Mouse (Mus musculus) embryonic facial prominence, embryonic 15.5 days (tissue): Measurements from ENCODE around the gene Hamp2. TPM values are rescaled to one million over a fixed set of nuclear protein-coding genes. Genes with fewer than 3 reads are reported as not detected.

Experiments
- ATAC-seq: fragments of 200-750 bp; cut with Nextera tagmentation; 2 replicates; pipeline ENCODE4 v1.8.0; 2017; ENCODE audit warnings: low read depth, moderate TSS enrichment; ENCODE audit not compliant: insufficient number of reproducible peaks, low FRiP score, low TSS enrichment
- H3K27ac ChIP-seq: fragments of 300-500 bp; sonication (generic); replicated peaks from 2 replicates; pipeline ENCODE4 v1.5.1; 2015; ENCODE audit warnings: mild to moderate bottlenecking, inconsistent platforms
- H3K27me3 ChIP-seq: fragments of 300-500 bp; sonication (generic); 2 replicates; pipeline ENCODE4 v1.6.1; 2015; ENCODE audit warnings: inconsistent platforms
- H3K36me3 ChIP-seq: fragments of 300-500 bp; sonication (generic); 2 replicates; pipeline ENCODE4 v1.6.1; 2015; ENCODE audit warnings: mild to moderate bottlenecking, inconsistent platforms
- H3K4me1 ChIP-seq: fragments of 300-500 bp; sonication (generic); 2 replicates; pipeline ENCODE4 v1.6.1; 2015; ENCODE audit warnings: inconsistent platforms
- H3K4me2 ChIP-seq: fragments of 300-500 bp; sonication (generic); replicated peaks from 2 replicates; pipeline ENCODE4 v1.6.1; 2015; ENCODE audit warnings: mild to moderate bottlenecking, inconsistent platforms
- H3K4me3 ChIP-seq: fragments of 300-500 bp; sonication (generic); replicated peaks from 2 replicates; pipeline ENCODE4 v1.5.1; 2015; ENCODE audit warnings: mild to moderate bottlenecking, inconsistent platforms
- H3K9ac ChIP-seq: fragments of 300-500 bp; sonication (generic); 2 replicates; pipeline ENCODE4 v1.6.1; 2015; ENCODE audit warnings: inconsistent platforms
- H3K9me3 ChIP-seq: fragments of 300-500 bp; sonication (generic); replicated peaks from 2 replicates; pipeline ENCODE4 v1.6.1; 2016; ENCODE audit warnings: inconsistent platforms
- WGBS: fragments of 180-500 bp; shearing (Covaris S2); methylation state at CpG from one replicate; pipeline ENCODE4 v1.1.7; 2015; 5-methylcytosine and 5-hydroxymethylcytosine counted together
- polyA plus RNA-seq: library from polyadenylated mRNA; unstranded; fragments of >200 nt; fragmentation: Nextera tagmentation; extraction: Ambion mirVana; gene quantifications from 2 replicates; pipeline ENCODE4 v1.2.1, GENCODE M21; 2015

Gene Hamp2
- polyA plus RNA-seq, 1 experiment from 2014 or later: not detected

- no peak for ATAC-seq
- H3K4me1 ChIP-seq: peaks cover 23% of the 10 kb centered on the region
Observed at GRCm38 (mm10) chr7:30959786-30960349, 35.4 kb upstream of the Hamp2 start.

GRCm38 (mm10) chr7:30958866-30959487 is 34.5 kb upstream of the Hamp2 start:
- Histone ChIP-seq H3K36me3 (peaks cover 23% of the 10 kb centered on the region), H3K9me3 (no peaks in the 10 kb centered on the region), H3K27me3 (no peaks in the 10 kb centered on the region), H3K27ac (no peak overlapping the region), H3K4me2 (no peak overlapping the region; the same call in 1 of the 2 replicates), H3K4me1 (peaks cover 26% of the 10 kb centered on the region), H3K9ac (no peak overlapping the region), H3K4me3 (no peak overlapping the region)
- WGBS: 94% methylated on average over 9 of the region's 9 CpGs
- no peak for ATAC-seq

More at GRCm38 (mm10) chr7:30959786-30960349, 35.4 kb upstream of the Hamp2 start:
- no peak overlapping the region for H3K9ac ChIP-seq
- peaks cover 14% of the 10 kb centered on the region for H3K36me3 ChIP-seq
- no peaks in the 10 kb centered on the region for H3K27me3 ChIP-seq
- no peaks in the 10 kb centered on the region for H3K9me3 ChIP-seq
- no peak overlapping the region for H3K27ac ChIP-seq
- 84% methylated on average over 6 of the region's 6 CpGs for WGBS
- no peak overlapping the region for H3K4me3 ChIP-seq
- H3K4me2 ChIP-seq: no peak overlapping the region

- Histone ChIP-seq H3K9ac (peak overlapping the region; percentile 99), H3K4me1 (peaks cover 26% of the 10 kb centered on the region), H3K27me3 (no peaks in the 10 kb centered on the region), H3K4me2 (peak overlapping the region; percentile 70), H3K27ac (peak overlapping the region; percentile 99), H3K36me3 (peaks cover 30% of the 10 kb centered on the region), H3K9me3 (no peaks in the 10 kb centered on the region), H3K4me3 (peak overlapping the region; percentile 89)
- no peak for ATAC-seq
- 73% methylated on average over 28 of the region's 28 CpGs for WGBS
Observed at GRCm38 (mm10) chr7:30958109-30958865, 33.8 kb upstream of the Hamp2 start.

GRCm38 (mm10) chr7:30957367-30957783 is 32.9 kb upstream of the Hamp2 start:
- ATAC-seq: peak; percentile 75
- Histone ChIP-seq H3K9ac (peak overlapping the region; percentile 99), H3K4me3 (peak overlapping the region; percentile 89), H3K9me3 (no peaks in the 10 kb centered on the region), H3K36me3 (peaks cover 39% of the 10 kb centered on the region), H3K4me1 (peaks cover 26% of the 10 kb centered on the region), H3K4me2 (peak overlapping the region; percentile 70), H3K27me3 (no peaks in the 10 kb centered on the region), H3K27ac (peak overlapping the region; percentile 99)
- WGBS: under 1% methylated on average over 43 of the region's 43 CpGs

GRCm38 (mm10) chr7:30956756-30957366 is 32.4 kb upstream of the Hamp2 start, which contains the start of gene Usf2:
TSS of gene Usf2 (minus strand) at chr7:30956803.
- H3K9me3 ChIP-seq: no peaks in the 10 kb centered on the region
- peak; percentile 61 for ATAC-seq
- peak within 1 kb of the TSS; percentile 83 for H3K4me2 ChIP-seq
- peak within 1 kb of the TSS; percentile 99 for H3K9ac ChIP-seq
- H3K4me1 ChIP-seq: peaks cover 26% of the 10 kb centered on the region
- H3K36me3 ChIP-seq: peaks cover 44% of the 10 kb centered on the region
- H3K4me3 ChIP-seq: peak within 1 kb of the TSS; percentile 89
- under 1% methylated on average over 29 of the region's 82 CpGs for WGBS
- H3K27me3 ChIP-seq: no peaks in the 10 kb centered on the region
- H3K27ac ChIP-seq: peak within 1 kb of the TSS; percentile 99

- peaks cover 46% of the 10 kb centered on the region for H3K36me3 ChIP-seq
- peak overlapping the region; percentile 89 for H3K4me3 ChIP-seq
- H3K27me3 ChIP-seq: no peaks in the 10 kb centered on the region
- ATAC-seq: peak; percentile 32; the same call in 1 of the 2 replicates
- peak overlapping the region; percentile 99 for H3K9ac ChIP-seq
- H3K4me1 ChIP-seq: peaks cover 26% of the 10 kb centered on the region
- peak overlapping the region; percentile 99 for H3K27ac ChIP-seq
- 0% methylated on average over 28 of the region's 49 CpGs for WGBS
- no peaks in the 10 kb centered on the region for H3K9me3 ChIP-seq
- peak overlapping the region; percentile 83 for H3K4me2 ChIP-seq
Observed at GRCm38 (mm10) chr7:30956357-30956751, 31.9 kb upstream of the Hamp2 start.

GRCm38 (mm10) chr7:30955584-30956356 is 31.3 kb upstream of the Hamp2 start:
- Histone ChIP-seq H3K27me3 (no peaks in the 10 kb centered on the region), H3K4me2 (peak overlapping the region; percentile 83), H3K36me3 (peaks cover 52% of the 10 kb centered on the region), H3K27ac (peak overlapping the region; percentile 99), H3K4me1 (peaks cover 26% of the 10 kb centered on the region), H3K9ac (peak overlapping the region; percentile 99), H3K4me3 (peak overlapping the region; percentile 89), H3K9me3 (no peaks in the 10 kb centered on the region)
- ATAC-seq: peak; percentile 69
- under 1% methylated on average over 64 of the region's 64 CpGs for WGBS

- 85% methylated on average over 12 of the region's 12 CpGs for WGBS
- no peak overlapping the region for H3K9ac ChIP-seq
- H3K27ac ChIP-seq: peak overlapping the region; percentile 99; the same call in 1 of the 2 replicates
- peaks cover 59% of the 10 kb centered on the region for H3K36me3 ChIP-seq
- peak overlapping the region; percentile 89 for H3K4me3 ChIP-seq
- peaks cover 26% of the 10 kb centered on the region for H3K4me1 ChIP-seq
- H3K27me3 ChIP-seq: no peaks in the 10 kb centered on the region
- no peaks in the 10 kb centered on the region for H3K9me3 ChIP-seq
- H3K4me2 ChIP-seq: peak overlapping the region; percentile 83
- no peak for ATAC-seq
Observed at GRCm38 (mm10) chr7:30954971-30955520, 30.6 kb upstream of the Hamp2 start.

GRCm38 (mm10) chr7:30954036-30954435 is 29.6 kb upstream of the Hamp2 start:
- Histone ChIP-seq H3K4me2 (no peak overlapping the region), H3K27ac (no peak overlapping the region), H3K9me3 (no peaks in the 10 kb centered on the region), H3K4me1 (peaks cover 26% of the 10 kb centered on the region), H3K9ac (no peak overlapping the region), H3K4me3 (no peak overlapping the region), H3K36me3 (peaks cover 64% of the 10 kb centered on the region), H3K27me3 (no peaks in the 10 kb centered on the region)
- no peak for ATAC-seq
- 83% methylated on average over 3 of the region's 3 CpGs for WGBS

GRCm38 (mm10) chr7:30953459-30953858 is 29.0 kb upstream of the Hamp2 start:
- Histone ChIP-seq H3K36me3 (peaks cover 60% of the 10 kb centered on the region), H3K27ac (no peak overlapping the region), H3K4me3 (no peak overlapping the region), H3K9me3 (no peaks in the 10 kb centered on the region), H3K4me1 (peaks cover 20% of the 10 kb centered on the region), H3K4me2 (no peak overlapping the region), H3K27me3 (no peaks in the 10 kb centered on the region), H3K9ac (no peak overlapping the region)
- ATAC-seq: no peak
- 72% methylated on average over 6 of the region's 6 CpGs for WGBS
